9 mouse cellular contexts compared by ENCODE assay signal in genomic region chr8:47082201-47083027, GRCm38 (mm10).
A peak's percentile ranks its signal among the peaks of the same experiment; 100 is the strongest.
DNase-seq lines count a peak whose midpoint lies in the region; ATAC-seq and TF ChIP-seq lines count a peak whose summit lies in the region.
"Had no signal": no experiment of that assay in that cellular context is flagged by ENCODE, and none has a peak within 500 bp of the region (broad histone marks: within the 10 kb centered on the region; RNA-seq: fewer than 3 reads in every experiment).

No protein-coding gene starts in this region.

- no peaks in the 10 kb centered on the region for H3K9me3 ChIP-seq in forebrain, embryonic 14.5 days (replicated peaks; ENCODE audit: control insufficient read depth, low read length)
- no peaks in the 10 kb centered on the region for H3K9me3 ChIP-seq in forebrain, embryonic 11.5 days (ENCODE audit: control insufficient read depth, low read length)
- no peaks in the 10 kb centered on the region for H3K9me3 ChIP-seq in lung, embryonic 15.5 days
- no peaks in the 10 kb centered on the region for H3K9me3 ChIP-seq in intestine, embryonic 16.5 days (ENCODE audit: control insufficient read depth, low read length)

- no peak for TF ChIP-seq CTCF in lung, adult 2 months (IDR thresholded peaks at IDR 0.05; ENCODE audit: insufficient read depth, low read length)

- no peak overlapping the region for H3K4me2 ChIP-seq in forebrain, embryonic 14.5 days (ENCODE audit: low read length)
- H3K4me2 ChIP-seq in forebrain, embryonic 11.5 days (ENCODE audit: low read depth, low read length, severe bottlenecking) = no peak overlapping the region
- H3K4me2 ChIP-seq in lung, embryonic 15.5 days = peak overlapping the region; percentile 33
- no peak overlapping the region for H3K4me2 ChIP-seq in intestine, embryonic 16.5 days (ENCODE audit: low read depth, low read length)

- H3K9ac ChIP-seq in forebrain, embryonic 14.5 days (ENCODE audit: low read length) = no peak overlapping the region
- H3K9ac ChIP-seq in forebrain, embryonic 11.5 days (ENCODE audit: low read length) = no peak overlapping the region
- no peak overlapping the region for H3K9ac ChIP-seq in lung, embryonic 15.5 days
- H3K9ac ChIP-seq in intestine, embryonic 16.5 days (ENCODE audit: low read depth, low read length) = no peak overlapping the region

- no peaks in the 10 kb centered on the region for H3K36me3 ChIP-seq in forebrain, embryonic 14.5 days (ENCODE audit: control insufficient read depth, insufficient read depth, low read length)
- H3K36me3 ChIP-seq in forebrain, embryonic 11.5 days (ENCODE audit: control insufficient read depth, insufficient read depth, low read length) = no peaks in the 10 kb centered on the region
- no peaks in the 10 kb centered on the region for H3K36me3 ChIP-seq in lung, embryonic 15.5 days
- no peaks in the 10 kb centered on the region for H3K36me3 ChIP-seq in intestine, embryonic 16.5 days (ENCODE audit: control insufficient read depth, insufficient read depth, low read length)

- H3K27ac ChIP-seq in forebrain, embryonic 14.5 days (ENCODE audit: low read depth, low read length) = no peak overlapping the region
- H3K27ac ChIP-seq in forebrain, embryonic 11.5 days (ENCODE audit: low read depth, low read length) = no peak overlapping the region
- peak overlapping the region; percentile 58; the same call in 1 of the 2 replicates for H3K27ac ChIP-seq in lung, embryonic 15.5 days
- 0 out of 2 replicates have a peak overlapping the region, but pooled peaks have one; percentile 19 for H3K27ac ChIP-seq in intestine, embryonic 16.5 days (ENCODE audit: low read length)

- DNase-seq in forebrain, embryonic 14.5 days (ENCODE audit: low spot score) = peak; percentile 22
- DNase-seq in forebrain, embryonic 11.5 days (ENCODE audit: low spot score) = no peak
- DNase-seq in lung, adult 2 months = no peak
- DNase-seq in lung, postnatal 14 days = peak; percentile 6
- DNase-seq in embryo, embryonic 10.5 days (ENCODE audit: low spot score) = no peak
- no peak for DNase-seq in cerebellum, postnatal 4 days (ENCODE audit: low spot score in 2 of 2)
- DNase-seq: thymus, postnatal 36 days had no signal

- no peaks in the 10 kb centered on the region for H3K4me1 ChIP-seq in forebrain, embryonic 14.5 days (ENCODE audit: control insufficient read depth, insufficient read depth, low read length)
- H3K4me1 ChIP-seq in forebrain, embryonic 11.5 days (replicated peaks; ENCODE audit: control insufficient read depth, insufficient read depth, low read length) = no peaks in the 10 kb centered on the region
- H3K4me1 ChIP-seq in lung, embryonic 15.5 days = peaks cover 8% of the 10 kb centered on the region; the same call in 1 of the 2 replicates
- no peaks in the 10 kb centered on the region for H3K4me1 ChIP-seq in lung, adult 2 months (ENCODE audit: control insufficient read depth, insufficient read depth, low read length)
- peaks cover 6% of the 10 kb centered on the region; the same call in 1 of the 2 replicates for H3K4me1 ChIP-seq in intestine, embryonic 16.5 days (ENCODE audit: control insufficient read depth, insufficient read depth, low read length)

- ATAC-seq in forebrain, embryonic 14.5 days = no peak
- no peak for ATAC-seq in forebrain, embryonic 11.5 days (replicated peaks; ENCODE audit: low FRiP score)
- peak; percentile 62; the same call in 1 of the 2 replicates for ATAC-seq in lung, embryonic 15.5 days (ENCODE audit: borderline replicate concordance, extremely low read depth, low FRiP score, low TSS enrichment)
- no peak for ATAC-seq in intestine, embryonic 16.5 days

- H3K4me3 ChIP-seq in forebrain, embryonic 14.5 days (ENCODE audit: low read depth, low read length) = no peak overlapping the region
- no peak overlapping the region for H3K4me3 ChIP-seq in forebrain, embryonic 11.5 days (ENCODE audit: low read depth, low read length)
- no peak overlapping the region for H3K4me3 ChIP-seq in lung, embryonic 15.5 days
- H3K4me3 ChIP-seq in lung, adult 2 months (replicated peaks; ENCODE audit: extremely low read depth, low read depth, low read length) = no peak overlapping the region
- no peak overlapping the region for H3K4me3 ChIP-seq in intestine, embryonic 16.5 days (ENCODE audit: low read length)

- no peaks in the 10 kb centered on the region for H3K27me3 ChIP-seq in forebrain, embryonic 14.5 days (replicated peaks; ENCODE audit: control insufficient read depth, insufficient read depth, low read length)
- H3K27me3 ChIP-seq in forebrain, embryonic 11.5 days (ENCODE audit: control insufficient read depth, insufficient read depth, low read length) = no peaks in the 10 kb centered on the region
- no peaks in the 10 kb centered on the region for H3K27me3 ChIP-seq in lung, embryonic 15.5 days
- H3K27me3 ChIP-seq in intestine, embryonic 16.5 days (replicated peaks; ENCODE audit: control insufficient read depth, insufficient read depth, low read length) = no peaks in the 10 kb centered on the region

- WGBS in forebrain, embryonic 14.5 days = 87% methylated on average over 22 of the region's 22 CpGs
- 91% methylated on average over 22 of the region's 22 CpGs for WGBS in forebrain, embryonic 11.5 days
- 52% methylated on average over 22 of the region's 22 CpGs for WGBS in lung, embryonic 15.5 days
- WGBS in lung, adult 2 months = 63% methylated on average over 22 of the region's 22 CpGs
- WGBS in intestine, embryonic 16.5 days = 66% methylated on average over 22 of the region's 22 CpGs

- no peak for TF ChIP-seq POLR2A in lung, adult 2 months (IDR thresholded peaks at IDR 0.05; ENCODE audit: borderline replicate concordance, extremely low read depth, low read depth, low read length)

Comparison
In these comparisons a context has a peak if more than half of its experiments do, and no peak if none do; other contexts are left out.
1. DNase-seq: peak in forebrain, embryonic 14.5 days (single experiment) and lung, postnatal 14 days (single experiment); none in forebrain, embryonic 11.5 days (single experiment), lung, adult 2 months (single experiment), embryo, embryonic 10.5 days (single experiment) and cerebellum, postnatal 4 days (0 of 2).
2. H3K27ac ChIP-seq: peak in lung, embryonic 15.5 days (single experiment) and intestine, embryonic 16.5 days (single experiment); none in forebrain, embryonic 14.5 days (single experiment) and forebrain, embryonic 11.5 days (single experiment).